In genomic region chr6:146136244-146136643, GRCm38 (mm10) we compare ENCODE assay signal across 14 mouse cellular contexts.
DNase-seq lines count a peak whose midpoint lies in the region; ATAC-seq lines count a peak whose summit lies in the region.
"Had no signal": no experiment of that assay in that cellular context is flagged by ENCODE, and none has a peak within 500 bp of the region (broad histone marks: within the 10 kb centered on the region; RNA-seq: fewer than 3 reads in every experiment).

No protein-coding gene starts in this region.

- peak; percentile 34 for ATAC-seq in neural tube, embryonic 12.5 days (ENCODE audit: low FRiP score, low read depth)
- ATAC-seq in hindbrain, embryonic 12.5 days (ENCODE audit: low FRiP score): peak; percentile 62
- ATAC-seq in midbrain, embryonic 14.5 days (ENCODE audit: low FRiP score, low TSS enrichment): peak; percentile 47; the same call in 1 of the 2 replicates
- no peak for ATAC-seq in liver, embryonic 12.5 days
- ATAC-seq: CD4-positive, CD25-positive, alpha-beta regulatory T cell, adult 4 months; intestine, embryonic 15.5 days had no signal

- 50% methylated on average over 7 of the region's 7 CpGs for WGBS in neural tube, embryonic 12.5 days
- WGBS in hindbrain, embryonic 12.5 days: 28% methylated on average over 7 of the region's 7 CpGs
- 22% methylated on average over 7 of the region's 7 CpGs for WGBS in midbrain, embryonic 14.5 days
- WGBS in liver, embryonic 12.5 days (ENCODE audit: insufficient replicate concordance): 24% methylated on average over 7 of the region's 7 CpGs

- H3K27ac ChIP-seq in neural tube, embryonic 12.5 days: no peak overlapping the region
- peak overlapping the region; percentile 64 for H3K27ac ChIP-seq in hindbrain, embryonic 12.5 days
- peak overlapping the region; percentile 67 for H3K27ac ChIP-seq in midbrain, embryonic 14.5 days (replicated peaks; ENCODE audit: low read depth, low read length)
- H3K27ac ChIP-seq in liver, embryonic 12.5 days: no peak overlapping the region
- H3K27ac ChIP-seq: heart, adult 2 months; intestine, embryonic 15.5 days had no signal

- H3K4me1 ChIP-seq in neural tube, embryonic 12.5 days: peaks cover 20% of the 10 kb centered on the region
- peaks cover 42% of the 10 kb centered on the region for H3K4me1 ChIP-seq in hindbrain, embryonic 12.5 days
- peaks cover 22% of the 10 kb centered on the region for H3K4me1 ChIP-seq in midbrain, embryonic 14.5 days (ENCODE audit: control insufficient read depth, insufficient read depth, low read length)
- H3K4me1 ChIP-seq in liver, embryonic 12.5 days: no peaks in the 10 kb centered on the region
- H3K4me1 ChIP-seq: intestine, embryonic 15.5 days had no signal

- 0 out of 2 replicates have a peak overlapping the region, but pooled peaks have one; percentile 16 for H3K4me2 ChIP-seq in neural tube, embryonic 12.5 days (replicated peaks)
- H3K4me2 ChIP-seq in hindbrain, embryonic 12.5 days (replicated peaks): peak overlapping the region; percentile 33
- H3K4me2 ChIP-seq in midbrain, embryonic 14.5 days (ENCODE audit: low read length): peak overlapping the region; percentile 25
- H3K4me2 ChIP-seq in liver, embryonic 12.5 days: no peak overlapping the region
- H3K4me2 ChIP-seq: intestine, embryonic 15.5 days; lung, embryonic 14.5 days had no signal

- DNase-seq in neural tube, embryonic 10.5 days (ENCODE audit: extremely low spot score, low spot score): no peak
- DNase-seq in midbrain, embryonic 14.5 days: peak; percentile 40
- no peak for DNase-seq in MN1 (ENCODE audit: low spot score)
- DNase-seq in T-cell, adult 2 months (ENCODE audit: low spot score): no peak
- DNase-seq: heart, adult 2 months; kidney, postnatal 25 days; liver; thymus, adult 2 months had no signal

- no peaks in the 10 kb centered on the region for H3K27me3 ChIP-seq in neural tube, embryonic 12.5 days (replicated peaks)
- H3K27me3 ChIP-seq in hindbrain, embryonic 12.5 days: no peaks in the 10 kb centered on the region
- H3K27me3 ChIP-seq in midbrain, embryonic 14.5 days (ENCODE audit: control insufficient read depth, insufficient read depth, low read length): no peaks in the 10 kb centered on the region
- H3K27me3 ChIP-seq in liver, embryonic 12.5 days (replicated peaks): no peaks in the 10 kb centered on the region
- H3K27me3 ChIP-seq: intestine, embryonic 15.5 days had no signal

- H3K4me3 ChIP-seq in neural tube, embryonic 12.5 days: no peak overlapping the region
- H3K4me3 ChIP-seq in hindbrain, embryonic 12.5 days: no peak overlapping the region
- H3K4me3 ChIP-seq in midbrain, embryonic 14.5 days (replicated peaks; ENCODE audit: low read depth, low read length): no peak overlapping the region
- H3K4me3 ChIP-seq in liver, embryonic 12.5 days: no peak overlapping the region
- H3K4me3 ChIP-seq: heart, adult 2 months; intestine, embryonic 15.5 days had no signal

- 0 out of 2 replicates have a peak overlapping the region, but pooled peaks have one; percentile 5 for H3K9ac ChIP-seq in neural tube, embryonic 12.5 days
- no peak overlapping the region for H3K9ac ChIP-seq in hindbrain, embryonic 12.5 days
- H3K9ac ChIP-seq in midbrain, embryonic 14.5 days (replicated peaks; ENCODE audit: low read length): peak overlapping the region; percentile 36; the same call in 1 of the 2 replicates
- no peak overlapping the region for H3K9ac ChIP-seq in liver, embryonic 12.5 days
- H3K9ac ChIP-seq: intestine, embryonic 15.5 days; lung, embryonic 14.5 days had no signal

- no peaks in the 10 kb centered on the region for H3K9me3 ChIP-seq in neural tube, embryonic 12.5 days
- H3K9me3 ChIP-seq in hindbrain, embryonic 12.5 days (replicated peaks): no peaks in the 10 kb centered on the region
- H3K9me3 ChIP-seq in midbrain, embryonic 14.5 days (ENCODE audit: control insufficient read depth, low read length): no peaks in the 10 kb centered on the region
- no peaks in the 10 kb centered on the region for H3K9me3 ChIP-seq in liver, embryonic 12.5 days (replicated peaks)
- H3K9me3 ChIP-seq: intestine, embryonic 15.5 days had no signal

- H3K36me3 ChIP-seq in neural tube, embryonic 12.5 days: no peaks in the 10 kb centered on the region
- H3K36me3 ChIP-seq in hindbrain, embryonic 12.5 days: no peaks in the 10 kb centered on the region
- no peaks in the 10 kb centered on the region for H3K36me3 ChIP-seq in midbrain, embryonic 14.5 days (ENCODE audit: control insufficient read depth, insufficient read depth, low read length)
- no peaks in the 10 kb centered on the region for H3K36me3 ChIP-seq in liver, embryonic 12.5 days
- H3K36me3 ChIP-seq: intestine, embryonic 15.5 days had no signal

Comparison
In these comparisons a context has a peak if more than half of its experiments do, and no peak if none do; other contexts are left out.
1. H3K27ac ChIP-seq: peak in hindbrain, embryonic 12.5 days (single experiment) and midbrain, embryonic 14.5 days (single experiment); none in neural tube, embryonic 12.5 days (single experiment) and liver, embryonic 12.5 days (single experiment).
2. H3K9ac ChIP-seq: peak in neural tube, embryonic 12.5 days (single experiment) and midbrain, embryonic 14.5 days (single experiment); none in hindbrain, embryonic 12.5 days (single experiment) and liver, embryonic 12.5 days (single experiment).